Mouse (Mus musculus): ENCODE results near the gene Slit3. TPM values are rescaled to one million over a fixed set of nuclear protein-coding genes. Genes with fewer than 3 reads are reported as not detected.

Gene Slit3
- polyA plus RNA-seq, 1 experiment from 2014 or later = 25.9 TPM

DNA sequence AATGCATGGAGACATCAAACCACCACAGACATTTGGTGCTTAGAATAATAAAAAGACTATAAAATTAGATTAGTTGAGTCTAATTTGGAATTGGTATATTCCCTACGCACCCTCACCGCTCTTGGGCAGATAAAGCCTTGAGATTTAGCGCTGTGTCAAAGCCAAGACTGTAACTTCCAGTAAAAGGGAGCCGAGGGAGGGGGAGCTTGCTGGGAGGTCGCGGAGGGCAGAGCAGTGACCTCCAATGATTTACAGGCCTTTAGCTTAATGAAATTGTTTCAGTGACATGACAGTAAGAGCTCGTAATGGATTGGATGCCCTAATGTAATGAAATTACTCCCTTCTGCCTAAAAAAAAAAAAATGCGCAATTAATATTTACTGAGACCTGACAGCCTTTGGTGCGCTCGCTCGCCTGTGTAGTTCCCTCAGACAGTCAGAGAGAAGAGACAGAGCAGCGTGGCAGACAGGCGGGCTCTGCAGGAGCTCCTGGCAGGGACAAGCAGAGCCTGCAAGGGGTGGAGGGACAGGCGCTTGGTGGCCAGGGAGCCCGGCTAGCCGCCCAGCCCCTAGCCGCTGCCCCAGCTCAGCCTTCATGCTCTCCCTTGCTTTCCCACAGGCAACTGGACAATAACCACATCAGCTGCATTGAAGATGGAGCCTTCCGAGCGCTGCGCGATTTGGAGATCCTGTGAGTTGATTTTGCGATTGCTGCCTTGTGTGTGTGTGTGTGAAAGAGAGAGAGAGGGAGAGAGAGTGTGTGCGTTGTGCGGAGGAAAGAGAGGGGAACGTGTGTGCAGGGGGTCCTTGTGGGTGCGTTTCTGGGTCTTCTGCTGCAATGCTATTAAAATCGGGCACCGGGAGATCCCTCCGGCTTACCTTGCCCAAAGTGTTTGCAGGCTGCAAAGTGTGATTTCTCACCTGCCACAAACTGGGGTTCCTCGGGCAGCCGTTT lies 423.4 kb downstream of the Slit3 start:
- Histone ChIP-seq H3K4me1 (replicated peaks) (peaks cover 56% of the 10 kb centered on the region), H3K36me3 (no peaks in the 10 kb centered on the region), H3K4me2 (peak overlapping the region; percentile 67), H3K4me3 (peak overlapping the region; percentile 46), H3K9me3 (no peaks in the 10 kb centered on the region), H3K27ac (peak overlapping the region; percentile 90), H3K9ac (peak overlapping the region; percentile 80), H3K27me3 (peaks cover 17% of the 10 kb centered on the region)
- peak; percentile 68 for ATAC-seq (ENCODE audit: low FRiP score)
- 18% methylated on average over 31 of the region's 31 CpGs for WGBS

DNA sequence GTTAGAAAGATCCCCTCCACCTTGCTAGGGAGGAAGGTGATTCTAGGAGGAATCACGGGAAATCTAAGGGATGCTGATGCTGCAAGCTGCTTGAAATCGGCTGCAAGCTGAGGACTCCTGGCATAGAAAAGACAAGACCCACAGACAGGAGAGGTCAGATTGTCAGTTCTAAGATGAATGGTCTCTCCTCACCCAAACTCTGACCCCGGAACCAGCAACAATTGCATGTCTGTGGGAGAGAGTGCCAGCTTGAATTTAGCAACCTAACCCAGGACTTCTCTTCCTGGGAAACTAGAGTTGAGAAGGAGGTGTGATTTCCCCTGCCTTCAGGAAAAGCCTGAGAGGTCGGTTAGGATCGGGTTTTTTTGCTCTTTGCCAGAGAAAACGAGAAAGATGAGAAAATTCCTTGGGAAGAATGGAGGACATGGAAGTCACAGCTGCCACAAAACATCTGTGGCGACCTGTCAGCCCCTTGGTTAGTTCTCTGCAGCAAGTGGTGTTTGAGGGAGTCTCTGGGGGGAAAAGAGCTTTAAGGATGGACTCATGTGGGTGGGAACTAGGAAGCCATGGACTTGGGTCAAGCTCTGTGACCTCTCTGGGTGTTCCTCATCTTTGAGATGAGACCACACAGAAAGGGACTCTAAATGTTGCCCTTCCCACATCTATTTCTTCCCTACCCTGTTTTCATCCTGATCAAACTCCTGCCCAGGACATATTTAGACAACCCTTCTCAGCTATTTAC lies 425.2 kb downstream of the Slit3 start:
- ATAC-seq (ENCODE audit: low FRiP score) = no peak
- peak overlapping the region; percentile 67 for H3K4me2 ChIP-seq
- no peaks in the 10 kb centered on the region for H3K36me3 ChIP-seq
- peak overlapping the region; percentile 46 for H3K4me3 ChIP-seq
- WGBS = 16% methylated on average over 7 of the region's 7 CpGs
- H3K9me3 ChIP-seq = no peaks in the 10 kb centered on the region
- peaks cover 45% of the 10 kb centered on the region for H3K4me1 ChIP-seq (replicated peaks)
- H3K27ac ChIP-seq = peak overlapping the region; percentile 64
- H3K9ac ChIP-seq = peak overlapping the region; percentile 39; the same call in 1 of the 2 replicates
- H3K27me3 ChIP-seq = peaks cover 17% of the 10 kb centered on the region

DNA sequence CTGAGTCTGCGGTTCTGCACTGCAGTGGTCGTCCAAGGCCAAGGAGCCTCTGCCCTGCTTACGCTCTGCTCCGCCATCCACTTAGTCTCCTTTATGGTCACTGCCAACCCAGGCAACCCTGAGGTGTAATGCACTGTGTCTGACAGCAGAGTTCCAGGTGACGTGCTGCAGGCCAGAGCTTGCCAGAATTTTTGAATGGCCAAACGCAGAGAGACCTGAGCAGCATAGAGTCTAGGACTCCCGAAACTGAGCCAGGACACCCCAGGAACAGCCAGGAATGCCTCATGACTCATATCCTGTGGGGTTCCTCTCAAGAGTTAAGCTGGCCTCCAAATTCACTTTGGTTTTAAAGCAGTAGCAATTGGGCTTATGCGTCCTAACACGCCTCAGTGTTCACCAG lies 429.0 kb downstream of the Slit3 start:
- Histone ChIP-seq H3K4me3 (no peak overlapping the region), H3K27me3 (peaks cover 21% of the 10 kb centered on the region), H3K4me2 (0 out of 2 replicates have a peak overlapping the region, but pooled peaks have one; percentile 10), H3K36me3 (no peaks in the 10 kb centered on the region), H3K9me3 (no peaks in the 10 kb centered on the region), H3K9ac (no peak overlapping the region), H3K4me1 (replicated peaks) (peaks cover 23% of the 10 kb centered on the region), H3K27ac (no peak overlapping the region)
- 92% methylated on average over 9 of the region's 9 CpGs for WGBS
- no peak for ATAC-seq (ENCODE audit: low FRiP score)

DNA sequence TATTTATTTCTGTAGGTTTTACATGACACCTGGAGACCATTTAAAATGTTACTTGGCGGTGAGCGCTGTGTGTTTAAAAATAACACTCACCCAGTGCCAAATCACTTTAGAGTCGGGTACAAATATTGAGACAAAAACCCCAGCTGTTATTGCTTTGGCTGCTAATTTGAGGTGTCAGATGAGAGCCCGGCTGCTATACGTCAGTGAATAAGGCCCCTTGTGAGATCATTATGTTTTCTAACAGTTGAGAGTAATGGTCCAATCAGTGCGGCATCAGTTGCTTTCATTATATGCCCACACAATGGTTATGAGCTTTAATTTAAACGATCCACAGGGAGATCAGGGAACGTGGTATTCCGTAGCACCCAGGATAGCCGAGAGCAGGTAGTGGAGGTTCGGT lies 435.2 kb downstream of the Slit3 start:
- peak overlapping the region; percentile 46; the same call in 1 of the 2 replicates for H3K27ac ChIP-seq
- peak overlapping the region; percentile 20; the same call in 1 of the 2 replicates for H3K4me2 ChIP-seq
- ATAC-seq (ENCODE audit: low FRiP score) = peak; percentile 67
- peaks cover 19% of the 10 kb centered on the region; the same call in 1 of the 2 replicates for H3K27me3 ChIP-seq
- no peak overlapping the region for H3K4me3 ChIP-seq
- no peaks in the 10 kb centered on the region for H3K9me3 ChIP-seq
- H3K9ac ChIP-seq = no peak overlapping the region
- peaks cover 45% of the 10 kb centered on the region for H3K4me1 ChIP-seq (replicated peaks)
- 34% methylated on average over 11 of the region's 11 CpGs for WGBS
- no peaks in the 10 kb centered on the region for H3K36me3 ChIP-seq

DNA sequence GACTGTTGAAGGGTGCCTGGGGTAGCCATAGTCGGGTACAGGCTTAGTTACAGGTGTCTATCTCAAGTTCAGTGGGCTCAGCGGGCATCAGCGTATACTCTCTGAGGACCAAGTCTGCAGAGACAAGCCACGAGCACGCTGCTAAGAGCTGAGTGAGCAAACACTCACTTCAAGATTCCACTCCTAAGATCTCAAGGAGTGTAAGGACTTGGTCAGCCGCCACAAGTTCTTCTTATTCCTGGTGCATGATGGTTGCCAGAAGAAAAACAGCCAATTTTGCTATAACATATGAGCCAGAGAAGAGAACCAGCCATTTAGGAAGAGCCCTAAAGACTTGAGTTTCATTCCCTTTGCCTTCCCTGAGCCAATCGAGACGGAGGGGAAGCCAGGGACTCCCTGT lies 436.5 kb downstream of the Slit3 start:
- 90% methylated on average over 8 of the region's 8 CpGs for WGBS
- ATAC-seq (ENCODE audit: low FRiP score) = no peak
- no peaks in the 10 kb centered on the region for H3K9me3 ChIP-seq

DNA sequence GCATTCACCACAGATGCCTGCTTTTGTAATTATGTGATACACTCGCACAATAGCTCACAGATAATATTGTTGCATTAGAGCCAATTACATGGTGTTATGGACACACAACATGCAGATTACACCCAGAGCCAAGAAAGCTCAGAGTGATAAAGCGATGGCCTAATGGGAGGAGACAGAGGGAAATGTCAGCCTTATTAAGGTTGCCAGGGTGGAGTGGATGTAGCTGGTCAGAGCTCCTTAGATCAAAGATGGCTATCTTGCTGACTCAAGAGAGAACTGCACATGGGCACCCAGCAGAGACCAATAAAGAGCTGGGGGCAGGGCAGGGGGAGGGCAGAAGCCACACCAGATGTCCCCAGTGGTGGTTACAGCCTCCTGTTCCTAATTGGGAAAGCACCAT lies 437.3 kb downstream of the Slit3 start:
- no peaks in the 10 kb centered on the region for H3K36me3 ChIP-seq
- no peaks in the 10 kb centered on the region for H3K9me3 ChIP-seq
- no peak for ATAC-seq (ENCODE audit: low FRiP score)
- H3K9ac ChIP-seq = no peak overlapping the region
- H3K27me3 ChIP-seq = peaks cover 21% of the 10 kb centered on the region; the same call in 1 of the 2 replicates
- peak overlapping the region; percentile 40; the same call in 1 of the 2 replicates for H3K27ac ChIP-seq
- no peak overlapping the region for H3K4me2 ChIP-seq
- peaks cover 45% of the 10 kb centered on the region for H3K4me1 ChIP-seq (replicated peaks)
- H3K4me3 ChIP-seq = no peak overlapping the region
- WGBS = 52% methylated on average over 2 of the region's 2 CpGs

More for the DNA sequence above, 436.5 kb downstream of the Slit3 start:
- Histone ChIP-seq H3K36me3 (no peaks in the 10 kb centered on the region), H3K4me2 (no peak overlapping the region), H3K9ac (no peak overlapping the region), H3K4me3 (no peak overlapping the region), H3K27me3 (peaks cover 26% of the 10 kb centered on the region; the same call in 1 of the 2 replicates), H3K27ac (no peak overlapping the region; the same call in 1 of the 2 replicates), H3K4me1 (replicated peaks) (peaks cover 45% of the 10 kb centered on the region)

DNA sequence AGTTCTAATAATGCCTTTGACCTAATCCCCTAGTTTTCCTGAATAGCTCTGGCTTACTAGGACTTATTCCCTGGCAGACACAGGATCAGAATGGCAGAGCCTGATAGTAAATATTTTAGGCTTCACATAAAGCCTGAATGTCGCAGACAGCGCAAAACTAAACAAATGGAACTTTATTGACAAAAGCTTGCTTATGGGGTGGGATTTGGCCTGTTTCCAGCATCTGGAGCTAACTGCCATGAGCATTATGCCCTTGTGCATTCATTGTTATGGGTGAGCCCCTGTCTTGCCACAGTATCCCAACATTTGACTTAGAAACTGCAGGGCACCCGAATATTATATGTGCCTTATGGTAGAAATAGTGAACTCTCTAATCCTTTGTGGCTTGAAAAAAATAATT lies 438.4 kb downstream of the Slit3 start:
- H3K9me3 ChIP-seq = no peaks in the 10 kb centered on the region
- WGBS = 67% methylated on average over 3 of the region's 3 CpGs
- no peak for ATAC-seq (ENCODE audit: low FRiP score)
- H3K36me3 ChIP-seq = no peaks in the 10 kb centered on the region
- no peak overlapping the region for H3K27ac ChIP-seq
- H3K4me2 ChIP-seq = no peak overlapping the region
- peaks cover 52% of the 10 kb centered on the region for H3K4me1 ChIP-seq (replicated peaks)
- H3K27me3 ChIP-seq = peaks cover 20% of the 10 kb centered on the region; the same call in 1 of the 2 replicates
- no peak overlapping the region for H3K9ac ChIP-seq
- H3K4me3 ChIP-seq = no peak overlapping the region

DNA sequence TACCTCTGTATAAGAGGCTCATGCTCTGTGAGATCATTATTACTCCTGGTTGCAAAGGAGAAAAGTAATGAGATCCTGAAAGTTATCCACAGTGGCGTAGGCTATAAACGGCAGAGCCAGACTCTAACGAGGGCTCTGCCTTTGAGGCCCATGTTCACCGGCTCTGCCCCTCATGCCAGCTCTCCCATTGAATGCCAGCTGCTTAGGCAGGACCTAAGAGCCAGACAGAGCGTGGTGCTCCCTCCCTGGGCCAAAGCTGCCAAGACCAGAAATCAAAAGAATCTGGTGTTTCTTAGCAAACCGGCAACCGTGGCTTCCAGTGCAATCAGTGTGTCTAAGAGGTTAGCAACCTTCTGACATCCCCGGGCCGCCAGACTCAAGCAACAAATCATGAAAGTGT lies 440.7 kb downstream of the Slit3 start:
- no peak overlapping the region for H3K4me2 ChIP-seq
- H3K9me3 ChIP-seq = no peaks in the 10 kb centered on the region
- no peak for ATAC-seq (ENCODE audit: low FRiP score)
- 75% methylated on average over 9 of the region's 9 CpGs for WGBS
- H3K4me1 ChIP-seq (replicated peaks) = peaks cover 53% of the 10 kb centered on the region
- H3K4me3 ChIP-seq = no peak overlapping the region
- H3K36me3 ChIP-seq = no peaks in the 10 kb centered on the region
- H3K27ac ChIP-seq = peak overlapping the region; percentile 30; the same call in 1 of the 2 replicates
- H3K27me3 ChIP-seq = peaks cover 20% of the 10 kb centered on the region; the same call in 1 of the 2 replicates
- no peak overlapping the region for H3K9ac ChIP-seq

DNA sequence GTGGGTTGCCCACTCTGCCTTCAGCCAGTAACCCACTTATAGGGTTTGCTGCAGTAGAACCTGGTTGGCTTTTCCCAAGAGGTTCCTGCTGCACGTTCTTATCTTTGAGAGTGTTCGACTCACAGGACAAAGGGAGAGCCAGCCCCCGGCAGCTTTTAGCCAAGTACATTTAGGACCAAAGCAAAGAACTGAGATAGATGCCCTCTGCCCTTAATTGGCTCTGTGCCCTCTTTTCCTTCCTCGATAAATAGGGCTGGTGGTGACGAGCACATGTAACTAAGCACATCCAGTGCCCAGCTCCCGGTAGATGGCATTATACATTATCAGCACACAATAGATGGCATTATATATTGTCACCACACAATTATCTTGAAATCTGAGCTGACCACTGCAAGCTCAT lies 444.3 kb downstream of the Slit3 start:
- Histone ChIP-seq H3K27me3 (peaks cover 22% of the 10 kb centered on the region; the same call in 1 of the 2 replicates), H3K27ac (no peak overlapping the region), H3K9me3 (no peaks in the 10 kb centered on the region), H3K36me3 (no peaks in the 10 kb centered on the region), H3K4me3 (no peak overlapping the region), H3K9ac (no peak overlapping the region), H3K4me2 (no peak overlapping the region), H3K4me1 (replicated peaks) (peaks cover 31% of the 10 kb centered on the region)
- WGBS = 48% methylated on average over 6 of the region's 6 CpGs
- ATAC-seq (ENCODE audit: low FRiP score) = no peak

DNA sequence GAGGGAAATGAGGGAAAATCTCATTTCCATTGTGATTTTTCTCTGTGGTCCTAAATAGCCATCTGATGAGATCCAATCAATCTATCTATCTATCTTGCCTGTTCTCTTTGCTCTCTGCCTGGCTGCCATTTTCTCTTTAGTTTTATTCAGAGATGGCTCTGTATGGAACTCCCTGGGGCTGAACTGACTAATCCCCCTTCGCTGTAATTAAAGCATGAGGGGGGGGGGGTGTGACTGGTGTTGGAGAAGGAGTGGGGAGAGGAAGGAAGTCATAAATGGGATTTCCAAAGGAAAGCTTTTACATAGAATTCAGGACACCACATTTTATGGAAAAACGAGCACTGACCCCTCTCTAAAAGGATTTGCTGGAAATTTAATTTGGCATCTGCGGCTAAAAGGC lies 445.7 kb downstream of the Slit3 start:
- ATAC-seq (ENCODE audit: low FRiP score) = no peak
- no peak overlapping the region for H3K9ac ChIP-seq
- peaks cover 27% of the 10 kb centered on the region for H3K4me1 ChIP-seq (replicated peaks)
- H3K27ac ChIP-seq = no peak overlapping the region; the same call in 1 of the 2 replicates
- no peak overlapping the region for H3K4me2 ChIP-seq
- no peak overlapping the region for H3K4me3 ChIP-seq
- 57% methylated on average over 3 of the region's 3 CpGs for WGBS
- no peaks in the 10 kb centered on the region for H3K9me3 ChIP-seq
- H3K27me3 ChIP-seq = peaks cover 11% of the 10 kb centered on the region; the same call in 1 of the 2 replicates
- no peaks in the 10 kb centered on the region for H3K36me3 ChIP-seq

DNA sequence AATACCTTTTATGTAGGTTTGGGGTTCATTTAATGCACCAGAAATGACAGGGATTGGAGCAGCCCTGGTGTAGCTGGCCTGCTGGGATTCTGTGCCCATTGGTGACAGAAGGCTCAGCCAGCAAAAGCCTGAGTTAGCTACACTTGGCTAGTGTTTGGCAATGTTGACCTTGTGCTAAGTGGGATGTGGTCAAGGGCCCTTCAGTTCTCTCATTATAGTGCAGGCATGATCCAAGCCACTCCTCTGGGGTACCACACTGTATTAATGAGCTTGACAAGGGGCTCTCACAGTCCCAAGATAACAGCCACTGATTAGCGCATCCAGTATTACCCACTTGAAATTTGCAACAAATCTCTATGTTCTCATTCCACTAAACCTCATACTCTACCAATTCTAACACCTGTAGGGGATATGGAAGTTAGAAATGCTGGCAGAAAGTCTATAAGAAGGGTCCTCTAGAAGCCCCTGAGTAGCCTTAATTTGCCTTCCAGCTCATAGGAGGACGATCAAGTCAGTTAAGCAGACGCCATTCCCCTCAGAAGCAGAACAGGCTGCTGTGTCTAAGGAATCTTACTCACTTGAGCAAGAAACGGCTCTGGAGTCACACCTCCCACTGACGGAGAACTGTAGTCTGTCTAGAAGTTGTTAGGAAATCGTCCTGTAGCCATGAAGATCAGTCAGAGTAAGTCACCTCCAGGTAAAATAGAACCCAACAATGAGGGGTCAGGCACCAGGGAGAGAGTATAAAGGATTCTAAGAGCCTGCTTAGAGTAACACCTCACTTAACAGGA lies 448.3 kb downstream of the Slit3 start:
- Histone ChIP-seq H3K9ac (no peak overlapping the region), H3K4me2 (no peak overlapping the region), H3K4me3 (no peak overlapping the region), H3K4me1 (replicated peaks) (peaks cover 24% of the 10 kb centered on the region), H3K36me3 (no peaks in the 10 kb centered on the region), H3K27me3 (peaks cover 9% of the 10 kb centered on the region; the same call in 1 of the 2 replicates), H3K27ac (no peak overlapping the region), H3K9me3 (no peaks in the 10 kb centered on the region)
- 80% methylated on average over 6 of the region's 6 CpGs for WGBS
- ATAC-seq (ENCODE audit: low FRiP score) = no peak
